Mouse (Mus musculus): ENCODE results near the gene Gm10024. TPM values are rescaled to one million over a fixed set of nuclear protein-coding genes. Genes with fewer than 3 reads are reported as not detected.
"Not testable (repeated sequence)": the region's sequence is repeated elsewhere in the genome, so short reads cannot be mapped to it uniquely, and the experiment has no call there.

Gm10024 gene
- not detected in 2 replicates for polyA plus RNA-seq (2011; ENCODE audit: insufficient read depth, insufficient read length, low read depth, missing spikeins)

DNA sequence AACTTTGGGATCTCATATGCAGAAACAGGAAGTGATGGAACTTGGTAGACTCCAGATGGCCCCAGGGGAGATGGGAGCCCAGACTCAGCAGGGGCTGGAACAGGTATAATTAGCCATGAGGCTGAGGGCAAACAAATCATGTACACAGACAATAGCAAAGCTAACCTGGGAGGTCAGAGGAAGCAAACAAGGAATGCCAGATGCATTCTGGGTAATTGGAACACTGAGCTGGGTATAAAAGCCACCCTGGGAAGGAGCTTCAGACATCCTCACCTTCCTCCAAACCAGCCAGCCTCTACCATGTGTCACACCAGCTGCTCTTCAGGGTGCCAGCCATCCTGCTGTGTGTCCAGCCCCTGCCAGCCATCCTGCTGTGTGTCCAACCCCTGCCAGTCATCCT lies at the start of gene Gm10024:
Gm10024 (plus strand) TSS at position 301 of the 400 bp plus-strand sequence.
- not testable (repeated sequence) for H3K4me1 ChIP-seq (ENCODE audit: control insufficient read depth, insufficient read depth, low read length); H3K9ac ChIP-seq (ENCODE audit: low read depth, poor library complexity, severe bottlenecking); H3K36me3 ChIP-seq (ENCODE audit: control insufficient read depth, insufficient read depth, low read length, poor library complexity, severe bottlenecking); H3K4me3 ChIP-seq (ENCODE audit: low read depth, low read length); H3K9me3 ChIP-seq (replicated peaks; ENCODE audit: control insufficient read depth, insufficient read depth, low read length, poor library complexity, severe bottlenecking); H3K27ac ChIP-seq (ENCODE audit: insufficient read depth, low read length); H3K27me3 ChIP-seq (ENCODE audit: control insufficient read depth, insufficient read depth, low read length, poor library complexity, severe bottlenecking)

DNA sequence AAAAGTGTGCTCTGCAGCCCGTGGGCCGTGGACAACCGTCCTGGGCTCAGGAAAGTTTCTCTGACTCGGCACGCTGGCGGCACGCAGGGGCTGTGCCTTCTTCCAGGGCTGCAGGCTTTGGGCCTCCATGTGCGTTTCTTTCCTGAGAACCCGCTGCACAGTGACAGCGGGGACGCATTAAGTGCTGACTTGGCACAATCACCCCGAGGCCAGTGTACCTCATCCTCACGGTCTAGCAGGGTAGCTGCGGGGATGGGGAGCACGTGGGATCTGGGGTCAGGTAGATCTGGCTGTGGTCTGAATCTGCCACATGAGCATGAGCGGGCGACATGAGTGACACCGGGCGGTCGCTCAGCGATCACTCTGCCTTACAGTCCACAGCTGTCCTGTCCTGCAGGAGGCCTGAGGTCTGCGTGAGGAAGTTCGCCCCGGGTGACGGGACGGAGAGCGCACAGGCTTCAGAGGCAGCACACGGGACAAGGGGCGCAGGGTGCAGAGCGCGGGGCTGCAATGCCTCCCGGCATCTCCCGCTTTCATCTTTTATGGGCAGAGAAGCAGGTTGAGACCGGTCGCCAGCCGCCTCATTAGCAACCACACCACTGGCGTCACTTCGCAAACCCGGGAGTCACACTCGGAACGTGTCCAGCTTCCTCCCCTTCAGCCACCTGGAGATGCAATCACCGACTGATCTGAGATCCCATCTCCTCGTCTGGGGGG lies 47.1 kb upstream of the Gm10024 start:
- TF ChIP-seq EP300 (IDR thresholded peaks at IDR 0.05; ENCODE audit: insufficient read depth, low read depth, low read length) (no peak), CTCF (IDR thresholded peaks at IDR 0.05; ENCODE audit: low read depth, low read length) (no peak), POLR2A (IDR thresholded peaks at IDR 0.05; ENCODE audit: insufficient read depth, low read length) (no peak)
- Histone ChIP-seq H3K9ac (ENCODE audit: low read depth, poor library complexity, severe bottlenecking) (no peak overlapping the region), H3K27ac (ENCODE audit: insufficient read depth, low read length) (no peak overlapping the region)

DNA sequence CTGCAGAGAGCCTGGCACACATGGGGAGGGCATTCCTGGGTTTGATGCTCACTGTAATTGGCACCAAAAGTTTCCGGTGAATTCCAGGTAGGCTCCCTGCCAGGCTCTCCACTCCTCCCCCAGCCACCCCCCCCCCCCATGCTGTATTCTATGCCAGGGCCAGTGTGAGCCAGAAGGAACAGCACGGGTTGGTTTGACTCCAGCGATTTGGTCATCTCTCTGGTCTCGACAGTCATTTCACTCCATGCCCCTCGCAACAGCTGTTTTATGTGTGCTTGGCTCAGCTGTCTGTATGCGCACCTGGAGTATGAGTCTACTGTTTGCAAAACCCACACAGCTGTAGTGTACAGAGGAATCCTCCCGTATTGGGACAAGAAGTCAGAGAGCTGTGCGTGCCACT lies 44.9 kb upstream of the Gm10024 start:
- H3K4me1 ChIP-seq (ENCODE audit: control insufficient read depth, insufficient read depth, low read length), result no peaks in the 10 kb centered on the region
- no peak overlapping the region for H3K9ac ChIP-seq (ENCODE audit: low read depth, poor library complexity, severe bottlenecking)
- no peaks in the 10 kb centered on the region for H3K36me3 ChIP-seq (ENCODE audit: control insufficient read depth, insufficient read depth, low read length, poor library complexity, severe bottlenecking)
- no peaks in the 10 kb centered on the region for H3K27me3 ChIP-seq (ENCODE audit: control insufficient read depth, insufficient read depth, low read length, poor library complexity, severe bottlenecking)
- TF ChIP-seq EP300 (IDR thresholded peaks at IDR 0.05; ENCODE audit: insufficient read depth, low read depth, low read length), result no peak
- TF ChIP-seq POLR2A (IDR thresholded peaks at IDR 0.05; ENCODE audit: insufficient read depth, low read length), result no peak
- TF ChIP-seq CTCF (IDR thresholded peaks at IDR 0.05; ENCODE audit: low read depth, low read length), result no peak
- H3K27ac ChIP-seq (ENCODE audit: insufficient read depth, low read length), result no peak overlapping the region
- H3K4me3 ChIP-seq (ENCODE audit: low read depth, low read length), result no peak overlapping the region
- H3K9me3 ChIP-seq (replicated peaks; ENCODE audit: control insufficient read depth, insufficient read depth, low read length, poor library complexity, severe bottlenecking), result no peaks in the 10 kb centered on the region

More for the DNA sequence above, 47.1 kb upstream of the Gm10024 start:
- Histone ChIP-seq H3K4me1 (ENCODE audit: control insufficient read depth, insufficient read depth, low read length) (no peaks in the 10 kb centered on the region), H3K4me3 (ENCODE audit: low read depth, low read length) (peak overlapping the region; percentile 63), H3K27me3 (ENCODE audit: control insufficient read depth, insufficient read depth, low read length, poor library complexity, severe bottlenecking) (no peaks in the 10 kb centered on the region), H3K9me3 (replicated peaks; ENCODE audit: control insufficient read depth, insufficient read depth, low read length, poor library complexity, severe bottlenecking) (no peaks in the 10 kb centered on the region), H3K36me3 (ENCODE audit: control insufficient read depth, insufficient read depth, low read length, poor library complexity, severe bottlenecking) (no peaks in the 10 kb centered on the region)

DNA sequence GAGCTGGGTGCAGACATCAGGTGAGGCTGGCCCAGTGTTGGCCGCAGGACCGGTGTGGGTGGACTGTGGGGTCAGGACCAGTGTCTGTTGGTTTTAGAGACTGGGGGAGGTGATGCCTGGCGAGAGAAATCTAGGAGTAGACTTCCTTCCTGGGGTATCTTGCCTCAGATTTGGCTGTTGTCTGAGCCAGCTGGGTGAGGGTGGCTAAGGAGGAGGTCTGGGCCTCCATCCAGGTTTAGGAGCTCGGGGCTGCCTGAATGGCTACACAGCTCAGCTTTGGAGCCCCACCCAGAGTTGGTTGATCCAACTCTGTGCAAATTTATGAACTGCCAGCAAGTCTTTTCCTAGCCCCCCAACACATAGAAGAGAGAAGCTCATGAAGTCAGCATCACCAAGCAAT lies 43.9 kb upstream of the Gm10024 start:
- Histone ChIP-seq H3K27ac (ENCODE audit: insufficient read depth, low read length) (no peak overlapping the region), H3K4me3 (ENCODE audit: low read depth, low read length) (no peak overlapping the region), H3K27me3 (ENCODE audit: control insufficient read depth, insufficient read depth, low read length, poor library complexity, severe bottlenecking) (no peaks in the 10 kb centered on the region), H3K9me3 (replicated peaks; ENCODE audit: control insufficient read depth, insufficient read depth, low read length, poor library complexity, severe bottlenecking) (no peaks in the 10 kb centered on the region), H3K36me3 (ENCODE audit: control insufficient read depth, insufficient read depth, low read length, poor library complexity, severe bottlenecking) (no peaks in the 10 kb centered on the region), H3K9ac (ENCODE audit: low read depth, poor library complexity, severe bottlenecking) (no peak overlapping the region), H3K4me1 (ENCODE audit: control insufficient read depth, insufficient read depth, low read length) (no peaks in the 10 kb centered on the region)
- TF ChIP-seq CTCF (IDR thresholded peaks at IDR 0.05; ENCODE audit: low read depth, low read length) (no peak), EP300 (IDR thresholded peaks at IDR 0.05; ENCODE audit: insufficient read depth, low read depth, low read length) (no peak), POLR2A (IDR thresholded peaks at IDR 0.05; ENCODE audit: insufficient read depth, low read length) (no peak)

DNA sequence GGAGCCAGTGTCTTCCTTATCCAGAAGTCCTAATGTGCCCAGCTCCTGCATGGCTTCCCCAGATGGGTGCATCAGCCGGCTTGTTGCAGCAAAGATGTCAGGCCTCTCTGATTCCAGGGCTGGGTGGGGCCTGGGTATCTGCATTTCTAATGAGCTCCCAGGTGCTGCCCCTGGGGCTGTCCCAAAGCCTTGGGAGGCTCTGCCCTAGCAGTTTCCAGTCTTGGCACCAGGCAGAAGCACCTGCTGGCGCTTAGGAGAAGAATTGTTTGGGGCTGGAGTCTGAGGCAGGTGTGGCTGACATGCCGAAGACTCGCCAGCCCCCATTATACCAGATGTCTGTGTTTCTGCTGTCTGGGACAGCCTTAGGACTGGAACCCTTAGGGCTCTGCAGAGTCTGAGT lies 40.5 kb upstream of the Gm10024 start:
- H3K27ac ChIP-seq (ENCODE audit: insufficient read depth, low read length), result no peak overlapping the region

DNA sequence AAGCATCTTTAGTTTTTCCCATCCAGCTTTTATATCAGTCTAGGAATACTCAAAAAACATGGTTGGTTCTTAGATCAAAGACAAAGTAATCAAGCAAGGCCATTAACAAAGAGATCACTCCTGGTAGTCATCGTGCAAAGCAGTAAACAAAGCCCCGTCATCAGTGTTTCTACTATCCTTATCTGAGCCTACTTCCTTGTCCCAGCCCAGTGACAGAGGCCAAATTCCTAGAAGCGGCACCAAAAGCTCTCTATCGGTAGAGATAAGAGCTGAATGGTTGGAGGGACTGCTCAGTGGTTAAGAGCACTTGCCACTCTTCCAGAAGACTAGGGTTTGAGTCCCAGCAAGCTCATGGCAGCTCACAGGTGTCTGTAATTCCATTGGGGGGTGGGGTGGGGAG lies 39.7 kb upstream of the Gm10024 start:
- no peak for TF ChIP-seq CTCF (IDR thresholded peaks at IDR 0.05; ENCODE audit: low read depth, low read length)
- TF ChIP-seq EP300 (IDR thresholded peaks at IDR 0.05; ENCODE audit: insufficient read depth, low read depth, low read length), result no peak
- no peak for TF ChIP-seq POLR2A (IDR thresholded peaks at IDR 0.05; ENCODE audit: insufficient read depth, low read length)
- no peaks in the 10 kb centered on the region for H3K4me1 ChIP-seq (ENCODE audit: control insufficient read depth, insufficient read depth, low read length)
- H3K4me3 ChIP-seq (ENCODE audit: low read depth, low read length), result no peak overlapping the region
- no peaks in the 10 kb centered on the region for H3K36me3 ChIP-seq (ENCODE audit: control insufficient read depth, insufficient read depth, low read length, poor library complexity, severe bottlenecking)
- H3K27me3 ChIP-seq (ENCODE audit: control insufficient read depth, insufficient read depth, low read length, poor library complexity, severe bottlenecking), result no peaks in the 10 kb centered on the region
- no peak overlapping the region for H3K27ac ChIP-seq (ENCODE audit: insufficient read depth, low read length)
- no peaks in the 10 kb centered on the region for H3K9me3 ChIP-seq (replicated peaks; ENCODE audit: control insufficient read depth, insufficient read depth, low read length, poor library complexity, severe bottlenecking)
- no peak overlapping the region for H3K9ac ChIP-seq (ENCODE audit: low read depth, poor library complexity, severe bottlenecking)

More for the DNA sequence above, 40.5 kb upstream of the Gm10024 start:
- Histone ChIP-seq H3K4me1 (ENCODE audit: control insufficient read depth, insufficient read depth, low read length) (no peaks in the 10 kb centered on the region), H3K27me3 (ENCODE audit: control insufficient read depth, insufficient read depth, low read length, poor library complexity, severe bottlenecking) (no peaks in the 10 kb centered on the region), H3K9me3 (replicated peaks; ENCODE audit: control insufficient read depth, insufficient read depth, low read length, poor library complexity, severe bottlenecking) (no peaks in the 10 kb centered on the region), H3K9ac (ENCODE audit: low read depth, poor library complexity, severe bottlenecking) (no peak overlapping the region), H3K4me3 (ENCODE audit: low read depth, low read length) (no peak overlapping the region), H3K36me3 (ENCODE audit: control insufficient read depth, insufficient read depth, low read length, poor library complexity, severe bottlenecking) (no peaks in the 10 kb centered on the region)
- TF ChIP-seq CTCF (IDR thresholded peaks at IDR 0.05; ENCODE audit: low read depth, low read length) (no peak), POLR2A (IDR thresholded peaks at IDR 0.05; ENCODE audit: insufficient read depth, low read length) (no peak), EP300 (IDR thresholded peaks at IDR 0.05; ENCODE audit: insufficient read depth, low read depth, low read length) (no peak)
